Mouse (Mus musculus): ENCODE measurements at regions not wholly inside any gene's neighbourhood (a gene's known extent, or its start where the extent isn't known, plus 50 kb on each side); places are given as distances from the start of the nearest gene placed in this dataset.

DNA sequence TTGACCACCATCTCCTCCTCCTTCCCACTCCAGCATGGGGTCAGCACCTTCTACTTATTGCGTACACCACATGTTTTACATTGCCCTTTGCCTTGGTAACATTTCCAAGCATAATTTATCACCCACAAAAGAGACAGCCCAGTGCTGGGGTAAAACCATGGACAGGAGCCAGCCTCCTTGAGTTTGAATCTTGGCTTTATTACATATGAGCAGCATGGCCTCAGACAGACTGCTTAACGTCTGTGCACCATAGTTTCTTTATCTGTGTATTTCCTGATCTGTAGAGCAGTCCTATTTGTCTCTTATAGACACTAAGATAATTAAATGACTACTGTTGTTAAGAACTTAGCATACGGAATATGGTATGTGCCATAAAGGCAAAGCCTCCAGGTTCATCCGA is 154.0 kb upstream of the Kif2a start:
- Histone ChIP-seq H3K27ac (ENCODE audit: control insufficient read depth, low read depth, low read length) (no peak overlapping the region), H3K4me3 (ENCODE audit: control insufficient read depth in 1 of 2, insufficient read depth in 1 of 2, low read depth in 2 of 2, low read length in 2 of 2) (no peak overlapping the region), H3K9ac (ENCODE audit: control insufficient read depth, low read depth, low read length, poor library complexity, severe bottlenecking) (no peak overlapping the region), H3K36me3 (ENCODE audit: control insufficient read depth in 1 of 2, insufficient read depth in 2 of 2, low read length in 2 of 2) (no peaks in the 10 kb centered on the region), H3K4me1 (ENCODE audit: control insufficient read depth in 1 of 2, insufficient read depth in 2 of 2, low read length in 2 of 2) (no peaks in the 10 kb centered on the region), H3K9me3 (replicated peaks; ENCODE audit: insufficient read depth, low read length) (no peaks in the 10 kb centered on the region), H3K27me3 (ENCODE audit: control insufficient read depth in 1 of 2, insufficient read depth in 2 of 2, low read length in 2 of 2) (peaks cover 0 to 2% of the 10 kb centered on the region in 2 experiments; a peak in 2 of 4 replicates), H3K79me2 (ENCODE audit: control insufficient read depth, insufficient read depth, low read length, poor library complexity) (no peaks in the 10 kb centered on the region)
- DNase-seq (ENCODE audit: low read depth, low spot score) = no peak
- TF ChIP-seq GABPA (IDR thresholded peaks at IDR 0.05; ENCODE audit: low read depth, low read length) (no peak), EP300 (IDR thresholded peaks at IDR 0.05; ENCODE audit: low read depth in 1 of 2, low read length in 2 of 2) (no peak), E2F4 (IDR thresholded peaks at IDR 0.05; ENCODE audit: borderline replicate concordance, low read depth, low read length) (no peak), MAZ (IDR thresholded peaks at IDR 0.05; ENCODE audit: low read depth, low read length) (no peak), ZNF384 (IDR thresholded peaks at IDR 0.05; ENCODE audit: low read depth, low read length) (no peak), SIN3A (IDR thresholded peaks at IDR 0.05; ENCODE audit: low read length) (no peak), ELF1 (IDR thresholded peaks at IDR 0.05; ENCODE audit: low read depth, low read length) (no peak), RAD21 (IDR thresholded peaks at IDR 0.05; ENCODE audit: low read depth, low read length) (no peak), MAX (IDR thresholded peaks at IDR 0.05; ENCODE audit: low read length) (no peak), POLR2AphosphoS5 (IDR thresholded peaks at IDR 0.05; ENCODE audit: borderline replicate concordance, low read depth, low read length) (no peak), CHD1 (IDR thresholded peaks at IDR 0.05; ENCODE audit: low read depth, low read length) (no peak), MYC (IDR thresholded peaks at IDR 0.05; ENCODE audit: low read depth, low read length) (no peak), POLR2AphosphoS2 (IDR thresholded peaks at IDR 0.05; ENCODE audit: low read length) (no peak), MAFK (IDR thresholded peaks at IDR 0.05; ENCODE audit: borderline replicate concordance, low read depth, low read length) (no peak), NRF1 (IDR thresholded peaks at IDR 0.05; ENCODE audit: insufficient read depth, low read depth, low read length, poor library complexity, severe bottlenecking) (no peak), CTCF (IDR thresholded peaks at IDR 0.05 in 2 of 3, conservative IDR thresholded peaks at IDR 0.05 in 1 of 3; ENCODE audit: control insufficient read depth in 1 of 3, insufficient read depth in 1 of 3, low read depth in 2 of 3, low read length in 3 of 3, poor library complexity in 1 of 3, severe bottlenecking in 1 of 3) (no peak), CHD2 (IDR thresholded peaks at IDR 0.05; ENCODE audit: low read length) (no peak), TBP (IDR thresholded peaks at IDR 0.05; ENCODE audit: low read depth, low read length) (no peak), JUND (IDR thresholded peaks at IDR 0.05; ENCODE audit: low read depth, low read length) (no peak), NELFE (IDR thresholded peaks at IDR 0.05; ENCODE audit: low read depth, low read length) (no peak)

DNA sequence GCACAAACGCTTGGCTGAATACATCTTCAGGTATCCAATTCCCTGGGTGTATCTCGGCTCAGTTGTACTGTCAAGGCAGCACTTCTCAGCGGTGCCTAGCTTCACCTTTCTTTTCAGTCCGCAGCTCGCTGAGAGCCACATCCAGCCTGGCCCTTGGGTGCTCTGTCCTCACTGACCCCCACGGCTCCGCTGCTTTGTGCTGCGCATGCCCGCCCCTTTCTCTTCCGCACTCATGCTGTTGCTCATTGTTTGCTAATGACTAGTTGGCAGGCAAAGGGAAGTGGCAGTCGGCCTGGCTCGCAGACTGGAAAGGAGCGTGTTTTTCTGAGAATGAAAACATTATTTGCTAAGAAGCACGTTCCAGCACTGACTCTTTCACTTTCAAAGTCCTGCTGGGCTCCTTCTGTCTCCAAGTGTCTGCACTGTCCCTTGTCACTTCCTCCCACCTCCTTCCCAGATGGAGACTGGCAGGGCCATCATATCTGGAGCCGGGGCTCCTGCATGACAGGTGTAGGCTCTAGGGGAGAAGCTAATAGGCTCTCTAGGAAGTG is 146.7 kb upstream of the Kif2a start:
- Histone ChIP-seq H3K9ac (ENCODE audit: control insufficient read depth, low read depth, low read length, poor library complexity, severe bottlenecking) (no peak overlapping the region), H3K27me3 (ENCODE audit: control insufficient read depth in 1 of 2, insufficient read depth in 2 of 2, low read length in 2 of 2) (peaks cover 5 to 8% of the 10 kb centered on the region in 2 experiments; a peak in 3 of 4 replicates), H3K79me2 (ENCODE audit: control insufficient read depth, insufficient read depth, low read length, poor library complexity) (no peaks in the 10 kb centered on the region), H3K27ac (ENCODE audit: control insufficient read depth, low read depth, low read length) (no peak overlapping the region), H3K4me3 (ENCODE audit: control insufficient read depth in 1 of 2, insufficient read depth in 1 of 2, low read depth in 2 of 2, low read length in 2 of 2) (no peak overlapping the region), H3K36me3 (ENCODE audit: control insufficient read depth in 1 of 2, insufficient read depth in 2 of 2, low read length in 2 of 2) (no peaks in the 10 kb centered on the region), H3K9me3 (replicated peaks; ENCODE audit: insufficient read depth, low read length) (no peaks in the 10 kb centered on the region), H3K4me1 (ENCODE audit: control insufficient read depth in 1 of 2, insufficient read depth in 2 of 2, low read length in 2 of 2) (no peaks in the 10 kb centered on the region)
- TF ChIP-seq SIN3A (IDR thresholded peaks at IDR 0.05; ENCODE audit: low read length) (no peak), KAT2A (conservative IDR thresholded peaks at IDR 0.05; ENCODE audit: low read depth, low read length) (no peak), HCFC1 (IDR thresholded peaks at IDR 0.05; ENCODE audit: low read depth, low read length) (no peak), CHD1 (IDR thresholded peaks at IDR 0.05; ENCODE audit: low read depth, low read length) (no peak), JUND (IDR thresholded peaks at IDR 0.05; ENCODE audit: low read depth, low read length) (no peak), GABPA (IDR thresholded peaks at IDR 0.05; ENCODE audit: low read depth, low read length) (no peak), RCOR1 (IDR thresholded peaks at IDR 0.05; ENCODE audit: low read depth, low read length) (no peak), TBP (IDR thresholded peaks at IDR 0.05; ENCODE audit: low read depth, low read length) (no peak), ZMIZ1 (IDR thresholded peaks at IDR 0.05; ENCODE audit: low read depth, low read length) (no peak), NELFE (IDR thresholded peaks at IDR 0.05; ENCODE audit: low read depth, low read length) (no peak), ZNF384 (IDR thresholded peaks at IDR 0.05; ENCODE audit: low read depth, low read length) (no peak), UBTF (IDR thresholded peaks at IDR 0.05; ENCODE audit: borderline replicate concordance, insufficient read depth, low read depth, low read length) (no peak), MYC (IDR thresholded peaks at IDR 0.05; ENCODE audit: low read depth, low read length) (no peak), POLR2A (IDR thresholded peaks at IDR 0.05; ENCODE audit: control insufficient read depth in 1 of 2, insufficient read depth in 1 of 2, low read depth in 1 of 2, low read length in 2 of 2, poor library complexity in 1 of 2) (no peak), MXI1 (IDR thresholded peaks at IDR 0.05; ENCODE audit: low read depth, low read length) (no peak), BHLHE40 (IDR thresholded peaks at IDR 0.05; ENCODE audit: borderline replicate concordance, low read depth, low read length) (no peak), E2F4 (IDR thresholded peaks at IDR 0.05; ENCODE audit: borderline replicate concordance, low read depth, low read length) (no peak), TCF12 (IDR thresholded peaks at IDR 0.05; ENCODE audit: low read depth, low read length) (no peak)
- no peak for DNase-seq (ENCODE audit: low read depth, low spot score)
